Mouse (Mus musculus) forebrain, embryonic 15.5 days (tissue): Measurements from ENCODE around the gene Slc24a2. TPM values are rescaled to one million over a fixed set of nuclear protein-coding genes. Genes with fewer than 3 reads are reported as not detected.

ENCODE experiments used
- ATAC-seq: fragments of 200-750 bp; cut with Nextera tagmentation; replicated peaks from 2 replicates; pipeline ENCODE4 v1.8.0; 2017; ENCODE audit warnings: mild to moderate bottlenecking, moderate TSS enrichment, moderate library complexity
- H3K27ac ChIP-seq: fragments of 300-500 bp; sonication (generic); replicated peaks from 2 replicates; pipeline ENCODE4 v1.5.1; 2015; ENCODE audit warnings: mild to moderate bottlenecking, inconsistent platforms
- H3K27me3 ChIP-seq: fragments of 300-500 bp; sonication (generic); 2 replicates; pipeline ENCODE4 v1.6.1; 2015; ENCODE audit warnings: inconsistent platforms
- H3K36me3 ChIP-seq: fragments of 300-500 bp; sonication (generic); 2 replicates; pipeline ENCODE4 v1.6.1; 2015; ENCODE audit warnings: mild to moderate bottlenecking, inconsistent platforms
- H3K4me1 ChIP-seq: fragments of 300-500 bp; sonication (generic); 2 replicates; pipeline ENCODE4 v1.6.1; 2015; ENCODE audit warnings: inconsistent platforms
- H3K4me2 ChIP-seq: fragments of 300-500 bp; sonication (generic); replicated peaks from 2 replicates; pipeline ENCODE4 v1.6.1; 2015; ENCODE audit warnings: mild to moderate bottlenecking, inconsistent platforms
- H3K4me3 ChIP-seq: fragments of 300-500 bp; sonication (generic); 2 replicates; pipeline ENCODE4 v1.5.1; 2015; ENCODE audit warnings: mild to moderate bottlenecking, inconsistent platforms
- H3K9ac ChIP-seq: fragments of 300-500 bp; sonication (generic); replicated peaks from 2 replicates; pipeline ENCODE4 v1.6.1; 2015; ENCODE audit warnings: mild to moderate bottlenecking, inconsistent platforms
- H3K9me3 ChIP-seq: fragments of 300-500 bp; sonication (generic); 2 replicates; pipeline ENCODE4 v1.6.1; 2016; ENCODE audit warnings: inconsistent platforms
- WGBS: fragments of 180-500 bp; shearing (Covaris S2); methylation state at CpG from one replicate; pipeline ENCODE4 v1.1.7; 2015; ENCODE audit warnings: mixed read lengths; 5-methylcytosine and 5-hydroxymethylcytosine counted together
- polyA plus RNA-seq: library from polyadenylated mRNA; unstranded; fragments of >200 nt; fragmentation: Nextera tagmentation; extraction: Ambion mirVana; gene quantifications from 2 replicates; pipeline ENCODE4 v1.2.1, GENCODE M21; 2015

Slc24a2 gene
- polyA plus RNA-seq, 1 experiment from 2014 or later = 2.2 TPM

DNA sequence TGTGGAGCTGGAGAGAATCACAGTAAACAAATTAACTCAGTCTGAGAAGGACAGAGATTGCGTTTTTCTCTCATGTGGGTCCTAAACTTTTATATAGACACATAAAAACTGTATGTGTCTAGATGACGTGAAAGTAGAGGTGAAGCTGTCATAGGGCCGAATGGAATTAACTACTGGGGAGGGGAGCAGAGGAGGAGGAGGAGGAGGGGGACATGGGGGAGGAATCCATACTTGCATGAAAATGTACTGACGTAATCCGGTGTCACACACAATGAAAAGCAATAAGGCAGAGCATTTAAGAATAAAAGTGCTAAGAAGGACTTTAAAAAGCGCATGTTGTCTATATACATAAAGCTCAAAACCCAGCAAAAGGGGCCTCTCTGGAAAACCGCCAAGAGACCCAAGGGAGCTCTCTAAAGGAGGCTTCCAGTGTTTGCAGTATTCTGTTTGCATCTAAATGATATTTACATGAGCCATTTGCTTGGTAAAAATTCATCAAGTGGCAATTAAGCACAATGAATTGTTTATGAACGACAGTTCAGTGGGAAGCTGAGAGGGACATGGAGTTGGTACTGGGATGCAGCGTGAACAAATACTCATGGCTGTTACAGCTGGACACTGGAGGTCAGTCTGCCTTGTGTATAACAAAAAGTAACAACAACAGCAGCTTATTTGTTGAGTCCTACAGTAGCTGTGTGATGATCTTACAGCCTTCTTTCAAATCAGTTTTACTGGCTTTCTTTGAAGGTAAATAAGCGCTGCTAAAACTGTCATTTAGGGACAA lies 45.9 kb downstream of the Slc24a2 start:
- 40% methylated on average over 10 of the region's 10 CpGs for WGBS
- no peak overlapping the region for H3K4me2 ChIP-seq
- ATAC-seq = no peak

DNA sequence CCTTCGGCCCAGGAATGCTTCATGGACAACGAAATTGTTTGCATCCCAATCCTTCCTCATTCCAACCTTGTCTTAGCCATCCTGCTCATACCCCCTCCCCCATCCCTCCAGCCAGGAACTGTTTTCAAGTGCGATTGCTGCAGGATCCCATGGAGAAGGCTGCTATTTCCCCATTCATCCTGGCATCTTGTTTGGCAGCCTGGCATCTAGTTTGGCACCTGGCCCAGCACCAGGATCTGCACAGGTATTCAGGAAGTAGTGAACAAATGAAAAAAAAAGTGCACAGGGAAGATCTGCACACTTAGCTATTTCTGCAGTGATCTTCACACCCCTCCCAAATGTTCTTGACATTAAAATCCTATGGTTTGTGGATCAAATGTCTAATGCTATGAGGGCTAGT lies 53.2 kb downstream of the Slc24a2 start:
- no peaks in the 10 kb centered on the region for H3K36me3 ChIP-seq
- 61% methylated on average over 3 of the region's 3 CpGs for WGBS
- H3K27ac ChIP-seq = no peak overlapping the region
- H3K4me1 ChIP-seq = 0 out of 2 replicates have a peak, but pooled peaks cover 2% of the 10 kb centered on the region
- no peak overlapping the region for H3K9ac ChIP-seq
- no peaks in the 10 kb centered on the region for H3K27me3 ChIP-seq
- no peak overlapping the region for H3K4me2 ChIP-seq
- H3K9me3 ChIP-seq = no peaks in the 10 kb centered on the region
- no peak for ATAC-seq
- no peak overlapping the region for H3K4me3 ChIP-seq

More for the DNA sequence above, 45.9 kb downstream of the Slc24a2 start:
- H3K9ac ChIP-seq = no peak overlapping the region
- H3K9me3 ChIP-seq = no peaks in the 10 kb centered on the region
- no peaks in the 10 kb centered on the region for H3K36me3 ChIP-seq
- peaks cover 9% of the 10 kb centered on the region; the same call in 1 of the 2 replicates for H3K4me1 ChIP-seq
- no peaks in the 10 kb centered on the region for H3K27me3 ChIP-seq
- no peak overlapping the region for H3K4me3 ChIP-seq
- H3K27ac ChIP-seq = no peak overlapping the region

DNA sequence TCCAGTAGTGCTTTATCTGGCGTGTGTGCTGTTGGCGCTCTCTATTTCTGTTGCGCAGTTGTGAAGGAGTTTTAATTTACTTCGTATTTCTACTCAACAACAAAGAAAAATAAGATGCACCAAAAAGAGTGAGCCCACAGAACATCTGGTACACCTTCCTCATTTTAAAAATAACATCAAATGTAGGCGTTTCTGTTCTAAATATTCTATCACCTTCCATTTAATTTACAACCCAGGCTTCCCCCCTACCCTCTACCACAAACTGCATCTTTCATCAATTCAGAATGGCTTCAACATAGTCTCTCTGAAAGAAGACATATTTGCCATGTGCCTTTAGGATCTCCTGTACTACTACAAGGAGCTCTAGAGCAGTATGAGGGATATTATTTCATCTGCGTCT lies 66.3 kb downstream of the Slc24a2 start:
- H3K9ac ChIP-seq = no peak overlapping the region
- H3K27me3 ChIP-seq = no peaks in the 10 kb centered on the region
- no peaks in the 10 kb centered on the region for H3K36me3 ChIP-seq
- no peak overlapping the region for H3K4me3 ChIP-seq
- no peak overlapping the region for H3K4me2 ChIP-seq
- H3K4me1 ChIP-seq = no peaks in the 10 kb centered on the region
- WGBS = 85% methylated on average over 6 of the region's 6 CpGs
- no peak for ATAC-seq
- no peaks in the 10 kb centered on the region for H3K9me3 ChIP-seq
- H3K27ac ChIP-seq = no peak overlapping the region

DNA sequence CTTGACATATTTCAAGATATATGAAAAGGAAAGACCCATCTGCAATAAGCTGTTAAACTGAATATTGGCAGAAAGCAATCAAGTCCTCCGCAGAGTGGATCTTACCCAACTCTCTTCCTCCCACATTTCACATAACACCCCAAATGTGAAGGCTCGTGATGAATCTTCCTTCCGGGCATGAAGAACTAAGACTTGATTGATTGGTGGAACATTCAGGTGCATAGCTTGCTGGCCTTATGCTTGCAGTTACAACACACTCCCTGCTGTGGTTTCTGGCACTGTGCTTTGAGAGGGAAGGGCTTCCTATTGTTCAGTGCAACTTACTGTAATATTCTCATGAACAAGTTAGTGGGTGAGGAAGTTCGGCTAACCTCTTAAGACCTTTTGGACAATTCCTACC lies 72.2 kb downstream of the Slc24a2 start:
- H3K36me3 ChIP-seq = no peaks in the 10 kb centered on the region
- H3K4me2 ChIP-seq = no peak overlapping the region
- WGBS = 80% methylated on average over 4 of the region's 4 CpGs
- H3K4me1 ChIP-seq = no peaks in the 10 kb centered on the region
- H3K27me3 ChIP-seq = no peaks in the 10 kb centered on the region
- no peak overlapping the region for H3K27ac ChIP-seq
- H3K4me3 ChIP-seq = no peak overlapping the region
- H3K9ac ChIP-seq = no peak overlapping the region
- no peak for ATAC-seq
- H3K9me3 ChIP-seq = no peaks in the 10 kb centered on the region

DNA sequence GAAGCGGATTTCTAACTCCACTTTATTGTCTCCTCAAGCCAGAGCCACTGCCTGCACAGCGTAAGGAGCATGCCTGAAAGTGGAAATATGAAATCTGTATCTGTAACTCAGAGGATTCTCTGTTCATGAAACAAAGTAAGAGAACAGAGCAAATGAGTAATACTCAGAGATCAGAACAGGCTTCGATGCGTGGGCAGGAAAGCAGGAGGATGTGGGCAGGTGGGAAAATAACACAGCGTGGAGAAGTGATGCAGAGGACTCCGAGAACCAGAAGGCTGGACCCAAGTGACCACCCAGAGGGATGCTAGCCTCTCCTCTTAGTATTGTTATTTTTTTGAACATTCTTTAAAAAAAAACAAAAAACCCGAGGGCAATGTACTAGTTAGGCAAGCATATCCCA lies 78.3 kb downstream of the Slc24a2 start:
- Histone ChIP-seq H3K36me3 (no peaks in the 10 kb centered on the region), H3K27ac (no peak overlapping the region), H3K27me3 (no peaks in the 10 kb centered on the region), H3K4me2 (no peak overlapping the region), H3K9ac (no peak overlapping the region), H3K4me3 (no peak overlapping the region), H3K4me1 (peaks cover 5% of the 10 kb centered on the region), H3K9me3 (no peaks in the 10 kb centered on the region)
- ATAC-seq = no peak
- WGBS = 81% methylated on average over 7 of the region's 7 CpGs

DNA sequence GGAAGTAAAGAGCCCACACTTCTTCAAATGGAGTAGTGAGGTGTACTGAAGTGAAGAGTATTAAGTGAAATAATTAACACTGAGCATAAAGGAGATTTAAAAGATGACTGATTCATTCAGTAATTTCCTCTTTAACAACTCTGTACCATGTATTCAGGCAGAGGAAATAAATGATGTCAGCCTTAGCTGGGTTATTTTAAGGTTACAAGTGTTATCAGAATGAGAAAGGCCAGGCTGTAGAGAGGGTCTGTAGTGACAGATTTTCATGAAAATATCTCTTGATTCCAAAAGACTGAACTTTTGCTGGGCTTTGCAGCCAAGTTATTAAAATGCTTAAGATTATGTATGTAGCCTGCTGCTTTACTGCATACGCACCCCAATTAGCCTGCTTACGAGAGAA lies 80.7 kb downstream of the Slc24a2 start:
- Histone ChIP-seq H3K36me3 (no peaks in the 10 kb centered on the region), H3K27me3 (no peaks in the 10 kb centered on the region), H3K9ac (no peak overlapping the region), H3K4me1 (peaks cover 5% of the 10 kb centered on the region), H3K4me3 (no peak overlapping the region), H3K27ac (no peak overlapping the region), H3K4me2 (no peak overlapping the region), H3K9me3 (no peaks in the 10 kb centered on the region)
- 48% methylated on average over 2 of the region's 2 CpGs for WGBS
- ATAC-seq = no peak

DNA sequence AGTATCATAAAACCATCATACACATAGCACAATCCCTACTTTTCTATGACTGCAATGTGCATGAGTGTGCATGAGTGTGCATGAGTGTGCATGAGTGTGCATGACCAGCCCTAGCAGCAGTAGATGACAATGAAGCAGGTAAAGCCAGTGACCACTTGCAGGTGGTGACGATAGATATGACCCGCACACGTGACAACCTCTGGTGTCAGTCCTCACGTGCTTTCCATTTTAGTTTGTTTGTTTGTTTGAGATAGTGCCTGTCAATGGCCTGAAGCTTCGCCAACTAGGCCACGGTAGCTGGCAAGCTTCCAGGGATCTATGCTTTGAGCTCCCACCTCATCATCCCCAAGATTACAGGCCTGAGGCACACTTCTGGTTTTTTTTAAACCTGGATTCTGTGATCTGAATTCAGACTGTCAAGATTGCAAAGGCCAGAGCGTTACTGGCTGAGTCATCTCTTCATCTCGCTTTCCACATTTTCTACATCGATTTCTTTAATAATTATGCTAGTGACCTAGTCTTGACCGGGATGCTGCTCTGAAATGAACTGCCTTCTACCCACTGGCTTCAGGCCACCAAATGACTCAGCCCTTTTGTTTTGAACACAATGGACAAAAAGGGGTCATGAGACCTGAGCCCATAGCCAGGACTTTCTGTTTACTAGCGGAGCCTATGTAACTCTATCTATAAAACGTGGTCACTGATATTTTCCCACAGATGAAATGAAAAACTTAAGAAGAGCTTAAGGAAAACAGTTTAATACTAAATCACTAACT lies 88.5 kb downstream of the Slc24a2 start:
- Histone ChIP-seq H3K4me1 (peaks cover 22% of the 10 kb centered on the region), H3K36me3 (no peaks in the 10 kb centered on the region), H3K4me2 (no peak overlapping the region), H3K9ac (no peak overlapping the region), H3K27ac (no peak overlapping the region), H3K27me3 (no peaks in the 10 kb centered on the region), H3K4me3 (no peak overlapping the region), H3K9me3 (no peaks in the 10 kb centered on the region)
- ATAC-seq = peak; percentile 43; the same call in 1 of the 2 replicates
- 44% methylated on average over 12 of the region's 12 CpGs for WGBS

DNA sequence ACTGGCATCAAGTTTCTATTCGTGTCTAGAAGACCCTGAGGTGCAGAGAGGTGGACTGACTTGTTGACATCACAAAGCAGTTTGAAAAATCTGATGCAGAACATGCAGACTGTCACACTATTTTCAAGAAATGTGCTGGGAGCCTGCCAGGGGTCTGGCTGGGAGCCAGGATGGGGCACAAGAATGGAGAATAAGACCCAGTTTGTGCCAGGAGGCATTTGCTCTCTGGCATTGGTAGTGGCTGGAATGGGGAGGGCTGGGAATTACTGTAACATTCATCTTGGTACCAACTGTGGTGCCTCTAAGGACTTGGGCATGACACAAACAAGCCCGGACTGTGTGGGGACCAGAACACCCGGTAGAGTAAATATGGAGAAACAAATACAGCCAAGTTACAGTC lies 89.4 kb downstream of the Slc24a2 start:
- Histone ChIP-seq H3K4me1 (peaks cover 22% of the 10 kb centered on the region), H3K27me3 (no peaks in the 10 kb centered on the region), H3K9ac (no peak overlapping the region), H3K9me3 (no peaks in the 10 kb centered on the region), H3K4me2 (no peak overlapping the region), H3K36me3 (no peaks in the 10 kb centered on the region), H3K27ac (no peak overlapping the region), H3K4me3 (no peak overlapping the region)
- WGBS = 27% methylated on average over 3 of the region's 3 CpGs
- ATAC-seq = peak; percentile 74

DNA sequence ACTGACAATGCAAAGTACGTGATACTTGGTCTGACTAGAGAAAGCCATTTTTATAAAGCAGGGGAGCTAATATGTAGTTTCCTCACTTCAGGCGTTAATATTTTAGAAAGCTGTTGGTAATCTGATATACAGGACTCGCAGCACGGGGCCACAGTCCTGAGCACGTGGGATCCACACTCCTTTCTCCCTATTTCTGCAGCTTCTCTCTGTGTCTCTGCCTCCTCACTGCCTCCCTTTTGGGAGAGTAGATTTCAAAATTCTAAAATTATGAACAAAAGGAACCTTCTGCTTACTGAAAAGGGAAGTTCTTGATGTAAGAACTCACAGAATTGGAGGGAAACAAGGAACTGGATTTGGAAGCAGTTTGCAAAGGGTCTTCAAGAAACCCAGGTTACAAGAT lies 97.8 kb downstream of the Slc24a2 start:
- no peak overlapping the region for H3K4me3 ChIP-seq

DNA sequence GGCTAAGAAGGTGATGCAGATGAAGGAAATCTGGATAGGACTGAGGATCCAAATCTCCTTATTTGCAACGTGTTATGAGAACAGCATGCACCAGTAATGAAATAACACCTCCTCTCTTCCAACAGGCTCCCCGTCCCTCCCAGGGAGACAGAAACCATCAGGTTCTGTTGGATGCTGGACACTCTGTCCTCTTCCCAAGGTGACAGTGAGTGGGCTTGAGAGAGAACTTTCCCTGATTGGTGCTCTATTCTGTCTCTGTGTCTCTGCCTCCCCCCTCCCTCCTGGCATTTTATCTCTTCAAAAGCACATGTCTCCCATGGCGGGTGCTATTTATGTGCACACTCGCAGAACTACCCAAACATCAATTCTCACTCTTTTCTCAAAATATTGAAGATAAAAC lies 103.5 kb downstream of the Slc24a2 start:
- Histone ChIP-seq H3K36me3 (no peaks in the 10 kb centered on the region), H3K4me1 (no peaks in the 10 kb centered on the region), H3K9ac (no peak overlapping the region), H3K4me3 (no peak overlapping the region), H3K27ac (no peak overlapping the region), H3K27me3 (no peaks in the 10 kb centered on the region), H3K4me2 (no peak overlapping the region), H3K9me3 (no peaks in the 10 kb centered on the region)
- WGBS = 61% methylated on average over 4 of the region's 4 CpGs
- no peak for ATAC-seq

More for the DNA sequence above, 97.8 kb downstream of the Slc24a2 start:
- Histone ChIP-seq H3K4me2 (no peak overlapping the region), H3K4me1 (no peaks in the 10 kb centered on the region), H3K27ac (no peak overlapping the region), H3K27me3 (no peaks in the 10 kb centered on the region), H3K9me3 (no peaks in the 10 kb centered on the region), H3K36me3 (no peaks in the 10 kb centered on the region), H3K9ac (no peak overlapping the region)
- no peak for ATAC-seq
- 85% methylated on average over 5 of the region's 5 CpGs for WGBS

DNA sequence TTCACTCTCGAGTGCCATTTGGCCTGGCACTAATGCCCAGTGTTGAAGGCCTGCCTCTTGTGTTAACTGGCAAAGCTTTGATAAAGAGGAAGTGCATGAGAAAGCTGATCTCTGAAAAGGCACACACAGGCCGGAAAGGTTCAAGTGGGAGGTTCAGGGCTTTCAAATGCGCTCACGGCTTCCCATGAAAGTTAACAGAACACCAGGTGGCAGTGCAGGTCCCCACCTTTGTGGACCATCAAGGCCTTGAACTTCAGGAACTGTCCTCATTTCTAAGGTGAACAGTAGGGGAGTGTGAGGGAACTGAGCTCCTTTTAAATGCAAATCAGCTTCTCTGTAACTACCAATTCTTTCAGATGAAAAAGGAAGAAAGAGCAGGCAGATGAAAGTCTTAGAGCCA lies 110.5 kb downstream of the Slc24a2 start:
- H3K27me3 ChIP-seq = no peaks in the 10 kb centered on the region
- no peak overlapping the region for H3K27ac ChIP-seq
- WGBS = 37% methylated on average over 4 of the region's 4 CpGs
- no peak overlapping the region for H3K4me2 ChIP-seq
- no peak overlapping the region for H3K4me3 ChIP-seq
- H3K9ac ChIP-seq = no peak overlapping the region
- H3K9me3 ChIP-seq = no peaks in the 10 kb centered on the region
- ATAC-seq = no peak
- H3K4me1 ChIP-seq = no peaks in the 10 kb centered on the region
- H3K36me3 ChIP-seq = no peaks in the 10 kb centered on the region

DNA sequence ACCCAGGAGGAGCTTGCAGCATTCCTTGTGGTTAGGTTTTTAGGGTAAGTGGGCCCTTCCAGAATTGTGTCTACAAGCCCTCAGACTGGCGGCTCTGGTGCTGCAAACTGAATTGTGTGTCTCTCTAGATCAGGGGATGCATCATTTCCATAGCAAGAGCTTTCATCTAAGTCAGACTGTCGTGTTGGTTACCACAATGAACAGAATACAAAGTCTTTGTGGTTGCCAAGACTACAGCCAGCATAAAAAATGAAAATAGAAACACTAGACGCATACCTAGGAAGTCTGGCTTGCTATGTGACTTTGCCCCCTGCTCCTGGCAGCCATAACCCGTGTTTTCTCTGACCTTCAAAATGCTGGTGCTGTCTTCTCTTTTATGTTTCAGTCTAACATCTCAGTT lies 114.6 kb downstream of the Slc24a2 start:
- H3K4me3 ChIP-seq = no peak overlapping the region
- no peaks in the 10 kb centered on the region for H3K36me3 ChIP-seq
- WGBS = 62% methylated on average over 4 of the region's 4 CpGs
- no peaks in the 10 kb centered on the region for H3K27me3 ChIP-seq
- no peaks in the 10 kb centered on the region for H3K9me3 ChIP-seq
- no peak for ATAC-seq
- no peak overlapping the region for H3K27ac ChIP-seq
- no peak overlapping the region for H3K4me2 ChIP-seq
- H3K4me1 ChIP-seq = no peaks in the 10 kb centered on the region
- no peak overlapping the region for H3K9ac ChIP-seq
